Mouse (Mus musculus): ENCODE measurements around the gene Leap2. TPM values are rescaled to one million over a fixed set of nuclear protein-coding genes. Genes with fewer than 3 reads are reported as not detected.

Gene Leap2
- polyA plus RNA-seq, 1 experiment from 2014 or later, result 0.35 TPM

DNA sequence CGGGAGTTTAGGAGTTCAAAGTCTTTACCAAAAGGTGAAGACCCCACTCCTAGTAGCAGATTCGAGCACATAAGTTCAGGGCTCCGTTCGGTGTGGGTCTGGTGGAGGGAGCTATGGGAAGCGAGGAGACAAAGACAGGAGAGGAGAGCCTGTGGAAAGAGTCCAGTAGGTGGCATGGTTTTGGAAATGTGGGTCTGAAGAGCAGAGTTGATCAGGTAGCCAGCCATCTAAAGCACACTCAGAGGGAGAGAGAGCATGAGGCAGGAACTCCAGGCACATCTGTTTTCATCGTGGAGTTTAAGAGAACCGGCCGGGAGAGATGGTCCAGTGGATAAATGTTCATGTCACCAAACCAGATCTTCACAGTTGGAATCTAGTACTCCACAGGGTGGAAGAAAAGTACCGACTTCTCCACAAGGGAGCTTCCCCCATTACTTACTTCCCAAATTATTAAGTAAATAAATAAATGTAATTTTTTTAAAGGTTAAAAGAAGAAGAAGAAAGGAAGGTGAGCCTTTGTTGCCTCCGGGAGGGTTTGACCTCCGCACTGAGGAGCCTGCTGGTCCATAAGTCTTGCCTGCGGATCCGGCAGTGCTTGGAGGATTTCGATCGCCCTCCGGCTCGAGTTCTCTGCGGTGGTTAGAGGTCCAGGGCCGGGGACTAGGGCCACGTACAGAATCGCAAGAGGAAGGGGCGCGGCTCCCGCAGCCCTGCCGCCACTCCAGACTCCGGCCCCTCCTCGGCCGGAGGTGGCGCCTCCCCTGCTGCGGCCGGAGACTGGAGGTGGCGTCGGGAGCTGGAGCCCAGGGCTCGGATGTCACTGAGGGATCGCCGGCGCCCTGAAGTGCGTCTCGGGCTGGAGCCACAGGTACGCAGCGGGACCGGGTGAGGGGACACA lies 33.8 kb upstream of the Leap2 start, which contains the start of the genes Gm10447 and Shroom1:
Gm10447 (minus strand) TSS at position 637 of the 898 bp plus-strand sequence.
Shroom1 (plus strand) TSS at position 732 of the 898 bp plus-strand sequence.
- Histone ChIP-seq H3K36me3 (replicated peaks) (no peaks in the 10 kb centered on the region), H3K27me3 (replicated peaks) (peaks cover 53% of the 10 kb centered on the region), H3K4me2 (peak within 1 kb of the TSS; percentile 80), H3K9me3 (no peaks in the 10 kb centered on the region), H3K9ac (peak within 1 kb of the TSS; percentile 40), H3K4me3 (peak within 1 kb of the TSS; percentile 47), H3K27ac (no peak within 1 kb of the TSS), H3K4me1 (peaks cover 11% of the 10 kb centered on the region)
- ATAC-seq (replicated peaks), result peak; percentile 66; the same call in 1 of the 2 replicates
- 4% methylated on average over 41 of the region's 42 CpGs for WGBS

DNA sequence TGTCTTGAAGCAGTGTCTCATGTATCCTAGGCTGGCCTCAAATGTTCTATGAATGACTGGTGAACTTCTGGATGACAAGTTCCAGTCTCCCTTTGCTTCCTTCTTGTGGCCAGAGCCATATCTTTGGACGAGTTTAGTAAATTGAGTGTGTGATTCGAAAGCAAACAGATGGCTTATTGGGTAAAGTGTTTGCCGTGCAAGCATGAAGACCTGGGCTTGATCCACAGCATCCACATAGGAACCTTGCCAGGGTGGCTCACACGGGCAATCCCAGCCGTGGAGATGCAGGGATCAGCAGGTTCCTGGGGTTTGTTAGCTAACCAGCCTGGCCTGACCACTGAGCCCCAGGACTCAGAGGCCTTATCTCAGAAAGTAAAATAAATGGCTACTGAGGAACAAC lies 30.1 kb upstream of the Leap2 start:
- WGBS, result 82% methylated on average over 5 of the region's 5 CpGs
- Histone ChIP-seq H3K4me1 (peaks cover 11% of the 10 kb centered on the region), H3K9me3 (no peaks in the 10 kb centered on the region)

DNA sequence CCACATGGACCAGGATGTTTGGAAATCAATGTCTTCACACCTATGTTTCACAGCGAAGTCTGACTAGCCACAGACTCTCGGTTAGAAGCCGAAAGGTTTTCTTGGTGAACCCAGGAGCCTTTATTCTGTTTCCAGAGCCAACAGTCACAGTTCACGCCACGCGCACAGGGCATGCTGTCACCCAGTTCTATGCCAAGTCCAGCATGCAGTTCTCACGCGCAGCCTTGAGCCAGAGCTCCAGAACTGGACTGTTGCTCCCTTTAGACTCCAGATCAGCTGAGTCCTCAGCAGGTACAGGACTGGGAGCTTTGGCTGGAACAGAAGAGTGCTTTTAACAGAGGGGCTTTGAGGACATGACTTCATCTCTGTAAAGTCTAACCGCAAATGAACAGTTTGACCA lies 29.4 kb upstream of the Leap2 start:
- Histone ChIP-seq H3K27me3 (replicated peaks) (peaks cover 22% of the 10 kb centered on the region), H3K4me1 (peaks cover 10% of the 10 kb centered on the region), H3K4me2 (no peak overlapping the region), H3K27ac (no peak overlapping the region), H3K4me3 (no peak overlapping the region), H3K36me3 (replicated peaks) (no peaks in the 10 kb centered on the region), H3K9ac (no peak overlapping the region), H3K9me3 (no peaks in the 10 kb centered on the region)
- 93% methylated on average over 9 of the region's 9 CpGs for WGBS
- ATAC-seq (replicated peaks), result no peak

More for the DNA sequence above, 30.1 kb upstream of the Leap2 start:
- H3K4me3 ChIP-seq, result no peak overlapping the region
- peaks cover 29% of the 10 kb centered on the region for H3K27me3 ChIP-seq (replicated peaks)
- no peak overlapping the region for H3K9ac ChIP-seq
- no peak overlapping the region for H3K27ac ChIP-seq
- no peak overlapping the region for H3K4me2 ChIP-seq
- H3K36me3 ChIP-seq (replicated peaks), result no peaks in the 10 kb centered on the region
- no peak for ATAC-seq (replicated peaks)

DNA sequence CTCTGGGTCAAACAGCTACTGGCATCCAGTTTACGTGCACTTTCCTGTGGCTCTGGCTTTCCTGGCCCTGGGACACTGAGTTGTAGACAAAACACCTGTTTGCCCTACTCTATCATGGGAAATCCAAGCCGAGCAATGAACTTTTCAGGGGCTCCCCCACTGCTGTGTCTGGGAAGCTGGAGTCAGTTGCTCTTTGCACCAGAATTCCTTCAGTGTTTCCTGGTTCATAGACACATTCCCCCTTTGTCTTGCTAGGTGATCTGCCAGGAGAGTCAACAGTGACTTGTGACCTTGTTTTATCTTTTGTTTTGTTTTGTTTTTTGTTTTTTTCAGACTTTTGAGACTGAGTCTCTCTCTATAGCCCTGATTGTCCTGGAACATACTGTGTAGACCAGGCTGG lies 28.4 kb upstream of the Leap2 start:
- Histone ChIP-seq H3K4me2 (no peak overlapping the region), H3K4me1 (no peaks in the 10 kb centered on the region), H3K9me3 (no peaks in the 10 kb centered on the region), H3K27ac (no peak overlapping the region), H3K9ac (no peak overlapping the region), H3K4me3 (no peak overlapping the region), H3K36me3 (replicated peaks) (no peaks in the 10 kb centered on the region), H3K27me3 (replicated peaks) (peaks cover 13% of the 10 kb centered on the region; the same call in 1 of the 2 replicates)
- 81% methylated on average over 2 of the region's 2 CpGs for WGBS
- no peak for ATAC-seq (replicated peaks)

DNA sequence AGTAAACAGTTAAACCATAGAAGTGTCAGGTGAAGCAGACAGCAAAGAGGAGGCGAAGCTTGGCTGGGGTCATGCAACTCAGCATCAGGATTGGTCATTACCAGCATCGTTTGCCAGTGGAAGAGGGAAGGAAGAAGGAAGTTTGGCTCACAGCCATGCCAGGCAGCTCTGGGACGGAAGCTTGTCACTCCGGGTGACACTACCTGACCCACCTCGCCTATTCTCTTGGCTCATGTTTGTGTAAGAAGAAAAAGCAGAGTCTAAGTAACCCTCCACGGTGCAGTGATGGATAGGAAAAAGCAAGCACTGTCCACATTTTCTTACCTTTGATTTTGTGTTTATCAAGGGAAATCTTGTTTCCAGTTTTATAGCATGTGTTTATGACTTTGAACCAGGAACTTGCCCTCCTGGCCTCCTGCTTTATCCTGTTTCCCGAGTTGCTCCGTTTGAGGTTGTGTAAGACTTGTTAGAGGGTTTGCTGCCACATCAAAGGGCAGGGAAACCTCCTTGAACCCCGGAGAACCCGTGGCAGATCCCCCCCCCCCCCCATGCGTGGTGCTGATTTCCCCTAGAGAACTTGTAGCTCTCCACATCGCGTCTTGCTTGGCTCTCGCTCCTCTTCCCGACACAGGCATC lies 27.2 kb upstream of the Leap2 start:
- H3K36me3 ChIP-seq (replicated peaks), result no peaks in the 10 kb centered on the region
- H3K9ac ChIP-seq, result no peak overlapping the region
- no peak overlapping the region for H3K27ac ChIP-seq
- no peaks in the 10 kb centered on the region for H3K4me1 ChIP-seq
- 70% methylated on average over 15 of the region's 15 CpGs for WGBS
- H3K4me3 ChIP-seq, result no peak overlapping the region
- no peaks in the 10 kb centered on the region for H3K9me3 ChIP-seq
- ATAC-seq (replicated peaks), result no peak
- 0 out of 2 replicates have a peak, but pooled peaks cover 3% of the 10 kb centered on the region for H3K27me3 ChIP-seq (replicated peaks)
- H3K4me2 ChIP-seq, result no peak overlapping the region

DNA sequence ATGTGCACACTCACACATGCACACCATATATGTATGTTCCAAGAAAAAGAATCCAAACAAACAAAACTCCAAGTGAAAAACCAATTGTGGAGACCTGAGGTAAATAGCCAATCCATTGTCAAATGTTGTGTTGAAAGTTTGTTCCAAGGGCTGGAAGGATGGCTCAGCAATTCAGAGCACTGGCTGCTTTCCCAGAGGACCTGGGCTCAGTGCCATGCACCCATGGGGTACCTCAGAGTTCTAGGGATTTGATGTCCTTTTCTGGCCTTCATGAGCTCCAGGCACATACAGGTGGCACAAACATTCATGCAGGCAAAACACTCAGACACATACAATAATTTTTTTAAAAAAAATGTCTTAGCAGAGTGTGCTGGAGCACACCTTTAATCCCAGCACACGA lies 25.6 kb upstream of the Leap2 start:
- no peaks in the 10 kb centered on the region for H3K9me3 ChIP-seq
- no peaks in the 10 kb centered on the region for H3K27me3 ChIP-seq (replicated peaks)
- no peaks in the 10 kb centered on the region for H3K4me1 ChIP-seq
- H3K4me2 ChIP-seq, result no peak overlapping the region
- no peak overlapping the region for H3K9ac ChIP-seq
- no peak overlapping the region for H3K4me3 ChIP-seq
- 86% methylated on average over 1 of the region's 1 CpGs for WGBS
- H3K36me3 ChIP-seq (replicated peaks), result no peaks in the 10 kb centered on the region
- no peak for ATAC-seq (replicated peaks)
- no peak overlapping the region for H3K27ac ChIP-seq

DNA sequence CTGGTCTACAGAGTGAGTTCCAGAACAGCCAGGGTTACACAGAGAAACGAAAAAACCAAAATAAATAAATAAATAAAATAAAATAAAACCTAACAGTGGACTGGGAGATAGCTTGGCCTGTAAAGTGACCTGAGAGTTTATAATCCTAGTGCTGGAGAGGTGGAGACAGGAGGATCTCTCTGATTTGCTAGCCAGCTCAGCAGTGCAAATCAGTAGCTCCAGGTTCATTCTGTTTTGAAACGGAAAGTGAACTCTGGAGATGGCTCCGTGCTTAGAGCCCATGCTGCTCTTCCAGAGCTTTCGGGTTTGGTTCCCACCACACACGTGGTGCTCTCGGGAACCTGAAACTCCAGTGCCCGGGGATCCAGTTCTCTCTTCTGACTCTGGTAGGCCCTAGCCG lies 25.0 kb upstream of the Leap2 start:
- no peak for ATAC-seq (replicated peaks)
- no peaks in the 10 kb centered on the region for H3K4me1 ChIP-seq
- WGBS, result 85% methylated on average over 8 of the region's 8 CpGs
- no peak overlapping the region for H3K9ac ChIP-seq
- H3K27me3 ChIP-seq (replicated peaks), result no peaks in the 10 kb centered on the region
- H3K36me3 ChIP-seq (replicated peaks), result no peaks in the 10 kb centered on the region
- no peak overlapping the region for H3K27ac ChIP-seq
- no peak overlapping the region for H3K4me3 ChIP-seq
- H3K4me2 ChIP-seq, result no peak overlapping the region
- H3K9me3 ChIP-seq, result no peaks in the 10 kb centered on the region

DNA sequence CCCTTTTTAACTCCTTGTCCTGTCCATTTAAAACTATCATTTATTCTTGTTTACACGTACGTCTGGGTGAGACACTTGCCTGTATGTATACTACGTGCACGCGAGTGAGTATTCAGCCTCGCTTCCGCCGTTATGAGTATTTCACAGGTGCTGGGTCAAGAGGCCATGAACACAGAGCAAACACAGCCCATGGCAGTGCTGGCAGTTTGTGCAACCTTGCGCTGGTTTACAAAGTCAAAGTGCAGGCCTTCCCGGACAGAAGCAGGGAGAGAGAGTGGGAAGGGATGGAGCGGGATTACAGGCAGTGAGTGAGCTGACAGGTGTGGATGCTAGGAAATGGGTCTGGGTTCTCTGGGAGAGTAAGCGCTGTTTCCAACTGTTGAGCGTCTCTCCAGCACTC lies 23.2 kb upstream of the Leap2 start:
- H3K4me1 ChIP-seq, result no peaks in the 10 kb centered on the region
- no peak for ATAC-seq (replicated peaks)
- no peaks in the 10 kb centered on the region for H3K9me3 ChIP-seq
- no peaks in the 10 kb centered on the region for H3K27me3 ChIP-seq (replicated peaks)
- no peak overlapping the region for H3K4me3 ChIP-seq
- no peaks in the 10 kb centered on the region for H3K36me3 ChIP-seq (replicated peaks)
- 89% methylated on average over 13 of the region's 13 CpGs for WGBS
- H3K9ac ChIP-seq, result no peak overlapping the region
- no peak overlapping the region for H3K27ac ChIP-seq
- no peak overlapping the region for H3K4me2 ChIP-seq

DNA sequence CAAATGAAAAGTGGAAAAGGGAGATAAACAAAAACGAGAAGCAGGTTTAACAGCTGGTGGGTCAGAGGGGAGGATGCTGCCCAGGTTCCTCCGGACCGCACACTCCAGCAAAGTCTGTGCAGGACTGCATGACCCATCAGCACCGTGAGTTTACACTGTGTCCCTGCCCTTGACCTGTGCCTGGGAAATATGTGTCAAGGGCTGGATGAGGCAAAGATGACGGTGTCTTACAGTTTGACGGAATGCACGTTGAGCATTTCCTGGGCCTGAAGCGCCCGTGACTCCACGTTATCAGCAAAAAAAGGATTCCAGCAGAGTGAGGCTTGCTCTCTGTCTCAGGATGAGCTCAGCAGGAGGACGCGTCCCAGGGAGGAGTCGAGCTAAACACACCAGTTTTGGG lies 22.6 kb upstream of the Leap2 start:
- H3K4me2 ChIP-seq, result no peak overlapping the region
- H3K27ac ChIP-seq, result no peak overlapping the region
- no peak overlapping the region for H3K9ac ChIP-seq
- no peaks in the 10 kb centered on the region for H3K27me3 ChIP-seq (replicated peaks)
- no peak overlapping the region for H3K4me3 ChIP-seq
- no peaks in the 10 kb centered on the region for H3K9me3 ChIP-seq
- WGBS, result 56% methylated on average over 13 of the region's 13 CpGs
- H3K4me1 ChIP-seq, result no peaks in the 10 kb centered on the region
- no peaks in the 10 kb centered on the region for H3K36me3 ChIP-seq (replicated peaks)
- no peak for ATAC-seq (replicated peaks)

DNA sequence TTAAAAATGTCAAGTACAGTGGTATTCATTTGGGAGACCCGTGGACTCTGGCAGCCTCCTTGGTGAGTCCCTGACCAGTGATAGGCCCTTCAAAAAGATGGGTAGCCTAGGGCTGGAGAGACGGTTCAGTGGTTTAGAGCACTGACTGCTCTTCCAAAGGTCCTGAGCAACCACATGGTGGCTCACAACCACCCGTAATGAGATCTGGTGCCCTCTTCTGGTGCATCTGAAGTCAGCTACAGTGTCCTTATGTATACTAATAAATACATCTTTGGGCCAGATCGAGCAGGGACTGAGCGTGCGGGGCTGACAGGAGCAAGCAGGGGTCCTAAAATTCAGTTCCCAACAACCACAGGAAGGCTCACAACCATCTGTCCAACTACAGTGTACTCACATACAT lies 20.9 kb upstream of the Leap2 start:
- H3K9ac ChIP-seq, result no peak overlapping the region
- H3K36me3 ChIP-seq (replicated peaks), result no peaks in the 10 kb centered on the region
- no peak overlapping the region for H3K4me2 ChIP-seq
- H3K9me3 ChIP-seq, result no peaks in the 10 kb centered on the region
- H3K27me3 ChIP-seq (replicated peaks), result no peaks in the 10 kb centered on the region
- no peak overlapping the region for H3K4me3 ChIP-seq
- ATAC-seq (replicated peaks), result no peak
- H3K27ac ChIP-seq, result no peak overlapping the region
- WGBS, result 34% methylated on average over 6 of the region's 6 CpGs
- H3K4me1 ChIP-seq, result no peaks in the 10 kb centered on the region

DNA sequence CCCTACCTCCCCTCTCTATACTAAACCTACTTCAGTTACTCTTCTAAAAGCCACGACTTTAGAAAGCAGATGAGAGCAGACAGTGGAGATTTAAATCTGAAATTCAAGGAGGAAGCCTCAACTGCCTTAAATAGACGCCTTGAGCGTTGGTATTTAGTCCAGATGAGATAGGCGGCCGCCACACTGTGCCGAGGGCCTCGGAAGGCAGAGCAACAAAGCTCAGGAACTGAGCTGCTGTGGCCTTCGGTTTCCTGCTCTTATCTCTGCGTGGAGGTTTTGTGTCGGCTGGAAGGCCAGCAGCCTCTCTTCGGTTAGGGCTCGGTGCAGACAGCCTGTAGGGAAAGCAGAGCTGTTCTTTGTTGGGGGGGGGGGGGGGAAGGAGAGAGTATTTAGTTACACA lies 19.0 kb upstream of the Leap2 start:
- Histone ChIP-seq H3K9me3 (no peaks in the 10 kb centered on the region), H3K36me3 (replicated peaks) (no peaks in the 10 kb centered on the region), H3K4me3 (no peak overlapping the region), H3K27me3 (replicated peaks) (no peaks in the 10 kb centered on the region), H3K9ac (no peak overlapping the region), H3K4me2 (no peak overlapping the region), H3K4me1 (no peaks in the 10 kb centered on the region), H3K27ac (no peak overlapping the region)
- ATAC-seq (replicated peaks), result no peak
- WGBS, result 48% methylated on average over 12 of the region's 12 CpGs

DNA sequence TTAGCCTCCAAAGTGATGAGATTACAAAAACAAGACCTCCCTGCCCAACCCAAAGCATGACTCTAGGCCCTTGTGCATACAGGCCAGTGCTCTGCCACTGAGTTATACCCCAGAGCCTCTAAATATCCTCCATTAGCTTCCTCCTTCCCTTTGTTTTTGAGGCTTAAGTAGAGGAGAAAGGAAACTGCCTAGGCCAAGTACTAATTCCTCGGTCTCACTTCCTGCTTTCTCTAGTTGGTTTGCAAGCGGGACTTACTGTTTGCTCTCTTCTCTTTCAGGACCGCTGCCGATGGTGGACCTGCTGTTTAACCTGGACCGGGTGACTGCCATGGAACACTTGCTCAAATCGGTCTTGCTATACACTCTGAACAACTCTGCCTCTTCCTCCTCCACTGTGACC lies 13.4 kb upstream of the Leap2 start:
- no peaks in the 10 kb centered on the region for H3K36me3 ChIP-seq (replicated peaks)
- H3K9me3 ChIP-seq, result no peaks in the 10 kb centered on the region
- H3K9ac ChIP-seq, result no peak overlapping the region
- H3K27ac ChIP-seq, result no peak overlapping the region
- H3K4me2 ChIP-seq, result no peak overlapping the region
- no peak for ATAC-seq (replicated peaks)
- 92% methylated on average over 6 of the region's 6 CpGs for WGBS
- H3K4me1 ChIP-seq, result peaks cover 5% of the 10 kb centered on the region
- H3K4me3 ChIP-seq, result no peak overlapping the region
- no peaks in the 10 kb centered on the region for H3K27me3 ChIP-seq (replicated peaks)
